Mouse (Mus musculus): ENCODE measurements around the gene Chst15.

Chst15 gene

GRCm38 (mm10) chr7:132260632-132261031 lies 56.4 kb downstream of the Chst15 start:
- DNase-seq, result no peak

- no peak for DNase-seq
Observed at GRCm38 (mm10) chr7:132258817-132259216, 58.2 kb downstream of the Chst15 start.

- DNase-seq, result no peak
Observed at GRCm38 (mm10) chr7:132258216-132258615, 58.8 kb downstream of the Chst15 start.

- DNase-seq, result no peak
Observed at GRCm38 (mm10) chr7:132253513-132253912, 63.5 kb downstream of the Chst15 start.

GRCm38 (mm10) chr7:132253078-132253477 lies 64.0 kb downstream of the Chst15 start:
- no peak for DNase-seq

GRCm38 (mm10) chr7:132249563-132250119 lies 67.4 kb downstream of the Chst15 start:
- DNase-seq, result no peak

GRCm38 (mm10) chr7:132247567-132247966 lies 69.5 kb downstream of the Chst15 start:
- DNase-seq, result no peak

- no peak for DNase-seq
Observed at GRCm38 (mm10) chr7:132247091-132247490, 69.9 kb downstream of the Chst15 start.

GRCm38 (mm10) chr7:132245730-132246129 lies 71.3 kb downstream of the Chst15 start:
- no peak for DNase-seq

- DNase-seq, result no peak
Observed at GRCm38 (mm10) chr7:132244637-132245036, 72.4 kb downstream of the Chst15 start.

- no peak for DNase-seq
Observed at GRCm38 (mm10) chr7:132243225-132243624, 73.8 kb downstream of the Chst15 start.

- DNase-seq, result peak; percentile 16
Observed at GRCm38 (mm10) chr7:132242617-132243141, 74.3 kb downstream of the Chst15 start.

GRCm38 (mm10) chr7:132238921-132239320 lies 78.1 kb downstream of the Chst15 start:
- no peak for DNase-seq

- DNase-seq, result no peak
Observed at GRCm38 (mm10) chr7:132237191-132237590, 79.8 kb downstream of the Chst15 start.

- no peak for DNase-seq
Observed at GRCm38 (mm10) chr7:132236789-132237188, 80.2 kb downstream of the Chst15 start.

- DNase-seq, result no peak
Observed at GRCm38 (mm10) chr7:132234250-132234649, 82.8 kb downstream of the Chst15 start.

- no peak for DNase-seq
Observed at GRCm38 (mm10) chr7:132233732-132234131, 83.3 kb downstream of the Chst15 start.

- no peak for DNase-seq
Observed at GRCm38 (mm10) chr7:132232937-132233336, 84.1 kb downstream of the Chst15 start.

GRCm38 (mm10) chr7:132231476-132231875 lies 85.6 kb downstream of the Chst15 start:
- no peak for DNase-seq

GRCm38 (mm10) chr7:132230961-132231360 lies 86.1 kb downstream of the Chst15 start:
- DNase-seq, result no peak

- no peak for DNase-seq
Observed at GRCm38 (mm10) chr7:132227075-132227640, 89.9 kb downstream of the Chst15 start.

GRCm38 (mm10) chr7:132226379-132227074 lies 90.5 kb downstream of the Chst15 start:
- DNase-seq, result peak; percentile 81

- DNase-seq, result no peak
Observed at GRCm38 (mm10) chr7:132223452-132224141, 93.4 kb downstream of the Chst15 start.

GRCm38 (mm10) chr7:132214031-132214430 lies 103.0 kb downstream of the Chst15 start:
- DNase-seq, result no peak

Measured in thymus, postnatal 4 days (tissue).